Mouse (Mus musculus) frontal cortex, adult (tissue): ENCODE results near the gene Gnat1.

Experiments used
- ATAC-seq: cut with Nextera tagmentation; 2 replicates; pipeline ENCODE4 v1.9.2; 2017; ENCODE audit warnings: mild to moderate bottlenecking, moderate library complexity, mixed read lengths; ENCODE audit not compliant: low TSS enrichment

The Gnat1 gene

GRCm38 (mm10) chr9:107645153-107645510 is 34.4 kb downstream of the Gnat1 start:
- no peak for ATAC-seq

GRCm38 (mm10) chr9:107644495-107645152 is 34.9 kb downstream of the Gnat1 start:
- peak; percentile 87 for ATAC-seq

DNA sequence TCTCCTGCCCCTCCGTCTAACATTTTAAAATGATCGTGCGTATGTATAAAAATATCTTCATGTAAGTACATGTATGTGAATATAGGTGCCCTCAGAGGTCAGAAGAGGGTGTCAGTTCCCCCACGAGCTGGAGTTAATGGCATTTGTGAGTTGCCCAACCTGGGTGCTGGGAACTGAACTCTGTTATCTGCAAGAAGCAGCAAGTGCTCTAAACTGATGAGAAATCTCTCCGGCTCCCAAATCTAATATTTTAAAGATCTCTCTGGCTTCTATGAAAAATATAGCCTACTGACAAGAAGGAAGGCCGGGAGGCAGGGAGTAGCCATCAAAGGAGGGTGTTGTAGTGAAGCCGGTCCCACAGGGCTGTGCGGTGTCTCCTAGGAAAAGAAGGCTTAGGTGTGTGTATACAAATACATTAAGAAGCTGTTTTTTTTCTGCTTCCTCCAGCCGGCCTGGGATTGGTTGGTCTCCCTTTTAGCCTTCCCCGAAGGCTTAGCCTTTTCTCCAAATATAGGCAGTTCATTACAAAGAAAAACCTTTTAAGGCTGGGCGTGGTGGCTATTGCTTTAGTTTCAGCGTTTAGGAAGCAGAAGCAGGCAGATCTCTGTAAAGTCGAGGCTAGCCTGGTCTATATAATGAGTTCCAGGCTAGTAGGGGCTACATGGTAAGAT is 35.8 kb downstream of the Gnat1 start:
- ATAC-seq = no peak

- no peak for ATAC-seq
These were observed 37.8 kb downstream of the Gnat1 start for GRCm38 (mm10) chr9:107641666-107642065.

DNA sequence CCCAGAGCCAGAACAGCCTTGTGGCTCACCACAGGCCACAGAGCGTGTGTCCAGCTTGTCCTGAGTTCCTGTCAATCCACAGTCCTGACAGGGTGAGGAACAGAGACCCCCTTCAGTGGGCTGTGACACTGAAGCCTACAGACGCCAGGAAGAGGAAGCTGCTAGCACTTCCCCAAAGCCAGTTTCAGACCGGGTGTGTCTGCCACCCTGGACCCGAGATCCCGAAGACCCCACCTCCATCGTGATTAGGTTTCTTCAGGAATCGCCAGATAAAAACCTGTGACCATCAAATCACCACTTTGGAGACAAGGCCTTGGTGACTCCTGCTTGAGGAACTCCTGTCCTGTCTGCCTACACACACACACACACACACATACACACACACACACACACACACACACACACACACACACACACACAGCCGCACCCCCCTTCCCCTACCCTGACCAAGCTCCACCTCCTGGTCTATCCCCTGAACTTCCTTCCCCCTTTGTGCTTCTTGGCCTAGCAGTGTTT is 39.2 kb downstream of the Gnat1 start:
- no peak for ATAC-seq

DNA sequence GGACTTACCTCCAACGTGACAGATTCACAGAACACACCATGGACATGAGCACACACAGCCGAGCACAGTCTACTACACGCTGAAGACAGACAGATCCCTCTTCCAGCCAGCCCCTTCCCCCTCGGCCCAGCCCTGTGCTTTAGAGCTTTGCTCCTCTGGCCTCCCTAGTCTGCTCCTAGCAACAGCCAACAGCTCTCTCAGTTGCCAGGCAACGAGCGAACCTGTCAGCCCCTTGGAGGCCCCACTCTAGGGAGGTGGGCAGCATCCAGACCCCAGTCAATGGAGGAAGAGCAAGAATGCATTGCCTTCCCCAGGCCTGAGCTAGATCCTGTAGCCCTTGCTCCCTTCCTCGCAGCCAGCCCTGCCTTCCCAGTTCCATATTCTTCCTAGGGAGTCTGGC is 42.4 kb downstream of the Gnat1 start:
- ATAC-seq = no peak

GRCm38 (mm10) chr9:107635279-107636028 is 44.1 kb downstream of the Gnat1 start, which contains the start of gene Gnai2:
Gene Gnai2, minus strand, starts transcription at chr9:107635367.
- ATAC-seq = peak; percentile 86

DNA sequence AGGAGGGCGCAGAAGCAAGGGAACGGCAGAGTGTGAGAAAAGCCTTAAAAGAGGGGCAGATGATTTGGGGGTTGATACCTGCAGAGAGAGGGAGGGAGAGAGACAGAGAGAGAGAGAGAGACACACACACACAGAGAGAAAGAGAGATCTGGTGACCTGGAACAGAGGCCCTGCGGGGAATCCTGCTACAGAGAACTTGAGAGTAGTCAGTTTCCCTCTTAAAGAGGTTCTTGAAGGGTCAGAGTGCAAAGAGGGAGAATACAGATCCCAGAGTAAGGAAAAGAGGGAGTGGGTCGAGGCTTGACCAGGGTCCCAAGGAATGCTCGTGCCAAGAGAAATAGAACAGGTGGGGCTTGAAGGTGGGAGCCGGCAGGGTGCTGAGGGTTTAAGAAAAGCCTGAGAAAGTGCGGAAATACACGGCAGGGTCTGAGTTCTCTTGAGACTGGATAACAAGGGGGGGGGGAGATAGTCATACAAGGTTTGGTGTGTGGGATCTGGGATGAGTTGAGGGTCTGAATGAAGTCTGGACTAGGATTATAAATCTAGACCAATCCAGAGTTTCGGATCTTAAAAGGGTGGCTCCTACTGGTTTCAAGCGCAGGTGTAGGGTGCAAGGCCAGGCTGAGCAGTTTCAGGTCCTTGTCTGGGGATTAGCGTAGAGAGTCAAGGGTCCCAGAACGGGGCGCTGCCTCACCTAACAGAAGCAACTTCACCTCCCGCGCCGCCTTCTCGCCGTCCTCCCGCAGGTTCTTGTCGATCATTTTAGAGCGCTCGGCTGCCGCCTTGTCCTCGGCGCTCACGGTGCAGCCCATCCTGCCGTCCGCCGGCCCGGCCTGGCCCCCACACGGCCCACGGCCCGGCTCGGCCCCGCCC is 44.9 kb downstream of the Gnat1 start:
- ATAC-seq = no peak

DNA sequence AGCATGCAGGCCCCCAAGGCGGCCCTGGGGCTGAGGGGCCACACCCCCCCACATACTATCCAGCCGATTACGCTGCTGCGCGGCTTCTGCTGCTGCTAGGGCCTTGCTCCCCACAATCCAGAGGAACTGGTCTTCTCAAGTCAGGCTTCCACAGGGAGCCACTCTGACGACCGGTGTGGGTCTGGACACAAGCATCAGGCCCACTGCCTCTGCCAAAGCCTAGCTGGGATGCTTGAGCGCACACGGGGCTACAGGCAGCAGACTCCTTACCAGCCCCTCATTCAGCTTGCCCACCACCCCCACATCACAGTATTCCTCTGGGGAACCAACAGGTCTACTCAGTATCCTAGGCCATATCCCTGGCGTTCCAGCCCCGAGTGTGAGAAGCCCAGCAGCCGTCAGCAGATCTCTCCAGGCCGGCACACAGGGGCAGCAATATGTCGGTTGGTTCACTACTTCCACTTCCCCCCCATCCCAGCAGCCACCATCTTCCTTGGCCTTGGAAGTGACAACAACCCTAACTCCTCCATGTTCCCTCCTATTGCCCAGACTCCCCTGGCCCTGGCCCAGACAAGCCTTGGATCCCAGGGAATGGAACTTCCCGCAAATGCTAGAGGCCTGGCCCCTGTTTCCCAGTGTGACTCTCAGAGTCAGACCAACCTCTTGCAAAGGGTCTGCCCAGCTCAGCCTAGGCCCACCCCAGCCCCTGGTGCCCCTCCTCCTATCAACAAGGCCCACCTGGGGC is 45.7 kb downstream of the Gnat1 start:
- ATAC-seq = peak; percentile 5; the same call in 1 of the 2 replicates

GRCm38 (mm10) chr9:107633091-107633660 is 46.3 kb downstream of the Gnat1 start:
- ATAC-seq = peak; percentile 51

DNA sequence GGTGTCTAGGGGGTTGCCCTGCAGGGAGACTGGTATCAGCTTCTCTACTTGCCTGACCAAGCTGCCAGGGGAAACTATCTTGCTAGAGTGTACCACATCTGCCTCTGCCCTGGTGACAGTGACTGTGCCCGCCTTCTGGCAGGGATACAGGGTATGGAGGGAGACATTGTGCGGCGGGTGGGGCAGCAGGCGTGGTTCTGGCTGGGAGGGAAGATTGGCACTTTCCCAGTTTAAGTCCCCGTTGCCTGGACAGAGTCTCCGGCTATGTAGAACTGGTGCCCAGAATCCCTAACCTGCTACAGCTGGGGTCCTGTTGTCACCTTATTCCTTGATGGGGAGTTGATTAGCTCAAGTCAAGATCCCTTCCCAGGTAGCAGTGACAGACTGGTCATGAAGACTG is 47.0 kb downstream of the Gnat1 start:
- ATAC-seq = no peak

- ATAC-seq = no peak
These were observed 47.7 kb downstream of the Gnat1 start for GRCm38 (mm10) chr9:107631861-107632260.

DNA sequence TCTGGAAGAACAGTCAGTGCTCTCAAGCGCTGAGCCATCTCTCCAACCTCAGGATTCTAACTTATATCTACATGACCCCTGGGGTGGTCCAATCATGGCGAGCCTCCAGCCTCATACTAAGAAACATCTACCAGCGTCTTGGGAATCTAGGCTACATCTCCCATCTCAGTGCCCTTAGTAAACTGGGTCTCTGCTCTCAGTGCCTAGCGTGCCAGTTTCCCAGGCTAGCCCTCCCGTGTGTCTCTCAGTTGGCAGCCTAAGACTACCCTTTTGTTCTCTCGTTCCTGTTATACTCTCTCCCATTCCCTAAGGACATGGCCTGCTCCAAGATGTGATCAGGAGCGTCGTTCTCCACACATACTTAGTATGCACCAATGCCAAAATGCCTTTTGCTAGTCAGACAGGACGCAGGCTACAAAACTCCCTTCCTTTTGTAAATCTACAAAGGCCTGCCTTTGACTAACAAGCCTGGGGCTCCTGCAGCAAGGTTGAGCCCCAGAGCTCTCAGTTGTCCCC is 48.1 kb downstream of the Gnat1 start:
- ATAC-seq = no peak

DNA sequence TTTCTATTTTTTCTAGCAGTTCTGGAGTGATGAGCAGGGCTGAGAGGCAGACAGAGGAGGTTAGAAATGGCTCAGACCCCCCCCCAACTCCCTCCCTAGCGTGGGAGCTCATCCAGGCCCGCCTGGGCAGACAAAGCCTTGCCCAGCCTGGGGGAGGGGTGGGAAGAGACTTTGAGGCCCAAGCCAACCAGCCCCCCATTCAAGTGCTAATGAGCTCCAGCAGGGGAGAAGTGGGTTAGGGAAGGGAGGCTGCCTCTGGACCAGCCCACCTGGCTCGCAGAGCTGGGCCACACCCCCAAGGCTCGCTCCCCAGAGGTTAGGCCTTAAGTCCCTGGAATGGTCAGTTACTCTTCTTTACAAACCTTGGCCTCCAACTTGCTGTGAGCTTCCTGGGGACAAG is 48.9 kb downstream of the Gnat1 start:
- no peak for ATAC-seq

DNA sequence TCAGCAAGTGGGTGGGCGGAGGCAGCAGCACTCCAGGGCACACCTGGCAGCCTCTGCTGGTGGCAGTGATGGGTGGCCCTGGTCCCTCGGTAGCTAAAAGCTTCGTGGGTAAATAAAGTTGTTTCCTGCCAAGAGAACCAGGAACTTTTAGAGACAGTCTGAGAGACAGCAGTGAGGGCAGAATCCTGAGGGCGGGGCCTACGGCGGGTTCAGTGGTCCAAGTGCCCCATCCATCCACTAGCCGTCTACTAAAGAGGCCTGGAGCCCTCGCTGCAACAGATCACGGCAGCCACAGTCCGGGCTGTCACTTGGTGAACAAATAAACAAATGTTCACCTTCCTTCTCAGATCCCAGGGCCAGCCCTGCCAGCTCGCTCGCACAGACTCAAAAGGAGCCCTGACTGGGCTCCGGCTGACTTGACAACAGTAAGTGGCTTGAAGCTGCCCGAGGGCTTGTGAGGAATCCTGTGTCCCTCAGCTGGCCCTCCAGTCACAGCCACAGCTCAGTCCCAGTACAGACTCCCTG is 49.5 kb downstream of the Gnat1 start:
- no peak for ATAC-seq

DNA sequence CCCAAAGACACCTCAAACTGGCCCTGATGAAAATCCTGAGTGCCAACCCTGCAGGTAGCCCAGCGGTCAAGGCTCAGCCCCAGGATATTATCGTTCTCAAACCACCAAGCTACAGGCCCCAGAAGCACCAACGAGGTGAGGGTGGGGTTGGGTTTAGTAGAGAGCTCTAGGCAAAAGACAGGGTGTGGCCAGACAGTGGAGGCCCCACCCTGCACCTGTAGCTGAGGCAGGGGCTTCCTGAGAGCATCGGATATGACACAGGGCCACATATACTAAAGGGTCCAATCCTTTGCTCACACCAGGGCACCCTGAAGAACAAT is 50.1 kb downstream of the Gnat1 start:
- no peak for ATAC-seq

- no peak for ATAC-seq
These were observed 50.6 kb downstream of the Gnat1 start for GRCm38 (mm10) chr9:107628721-107629410.

DNA sequence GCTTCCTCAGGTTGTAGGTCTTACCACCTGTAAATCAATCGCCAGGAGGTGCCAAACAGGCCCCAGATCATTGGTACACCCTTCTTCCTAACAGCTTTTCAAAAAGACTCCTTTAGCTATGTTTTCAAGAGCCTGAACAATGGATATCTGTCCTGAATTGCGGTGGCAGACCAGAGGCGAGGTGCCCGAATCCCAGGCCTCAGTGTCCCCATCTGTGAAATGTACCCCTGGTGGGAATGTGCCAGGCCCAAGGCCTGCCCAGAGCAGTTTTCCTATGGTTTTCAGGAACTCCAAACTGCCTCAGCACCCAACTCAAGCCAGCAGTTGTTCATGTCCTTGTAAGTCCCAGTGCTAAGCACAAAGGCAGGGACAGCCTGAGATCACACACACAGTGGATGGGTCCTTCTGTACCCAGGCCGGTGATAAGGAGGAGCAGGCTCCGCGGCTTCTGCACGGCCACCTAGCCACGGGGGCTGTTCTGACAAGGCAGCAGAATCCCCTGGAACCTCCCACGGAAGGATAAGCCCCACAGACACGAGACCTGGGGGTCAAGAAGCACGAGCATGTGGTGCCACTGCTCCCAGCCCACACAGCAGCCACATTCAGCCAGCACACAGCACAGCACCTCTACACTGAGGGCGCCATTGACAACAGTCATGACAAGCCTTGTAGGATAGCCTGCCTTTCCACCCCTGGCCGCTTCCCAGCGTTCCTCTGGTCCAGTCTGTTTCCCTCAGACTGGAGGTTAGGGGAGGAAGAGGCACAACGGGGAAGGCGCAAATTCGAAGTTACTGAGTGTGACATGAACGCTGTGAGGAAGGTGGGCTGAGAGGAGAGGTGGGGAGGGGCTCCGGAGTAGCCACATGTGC is 51.9 kb downstream of the Gnat1 start:
- ATAC-seq = no peak

GRCm38 (mm10) chr9:107626844-107627277 is 52.7 kb downstream of the Gnat1 start:
- peak; percentile 22; the same call in 1 of the 2 replicates for ATAC-seq
